Mouse (Mus musculus): ENCODE data around the gene Appl2. TPM values are rescaled to one million over a fixed set of nuclear protein-coding genes. Genes with fewer than 3 reads are reported as not detected.

The Appl2 gene
- 115 TPM for polyA plus RNA-seq (2015; fragmentation: Illumina TruSeq; extraction: RNeasy Lipid Tissue Mini Kit (QIAGEN cat#74804); ENCODE audit: low read depth, low replicate concordance)

DNA sequence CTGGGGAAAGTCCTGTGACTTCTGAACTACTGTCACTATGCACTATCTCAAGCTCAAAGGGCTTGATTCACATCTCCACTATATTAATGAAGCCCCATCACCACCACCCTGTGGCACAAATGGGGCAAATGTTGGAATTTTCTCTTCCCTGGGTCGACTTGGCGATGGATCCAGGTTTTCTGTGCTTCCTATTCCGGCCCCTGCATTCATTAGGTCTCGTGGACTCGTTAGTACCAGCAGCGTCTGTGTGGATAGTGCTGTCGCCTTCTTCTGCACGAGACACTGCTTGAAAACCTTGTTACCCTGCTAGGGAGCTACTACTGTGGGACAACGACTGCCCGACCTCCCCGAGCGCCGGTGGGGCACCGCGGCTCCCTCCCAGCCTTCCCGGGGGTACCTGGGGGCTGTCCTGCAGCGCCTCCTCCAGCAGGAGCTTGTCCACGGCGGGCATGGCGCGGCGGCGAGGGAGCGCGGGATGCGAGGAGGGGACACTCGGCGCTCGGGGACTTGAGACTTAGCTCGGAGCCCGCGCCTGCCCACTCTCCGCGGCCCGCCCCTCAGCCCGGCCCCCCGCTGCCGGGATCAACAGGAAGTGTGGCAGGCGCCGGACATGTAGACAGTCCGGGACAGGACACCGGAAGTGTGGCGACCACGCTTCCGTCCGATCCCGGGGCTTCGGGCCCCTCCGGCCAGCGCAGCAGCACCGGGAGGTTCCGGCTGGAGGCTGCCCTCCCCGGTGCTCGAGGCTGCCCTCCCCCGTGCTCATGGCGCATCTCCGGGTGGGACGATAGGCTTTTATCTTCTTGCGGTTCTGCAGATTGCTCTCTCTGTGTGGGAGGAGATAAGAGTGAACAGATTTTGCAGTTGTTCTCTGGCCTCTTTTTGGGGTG lies at the start of gene Appl2:
TSS of gene Appl2 (minus strand) at position 608 of the 890 bp plus-strand sequence.

Other genes with a start within 250 kb of the Appl2 start
- gene Aldh1l2, start 114.6 kb downstream of the Appl2 start, polyA plus RNA-seq (2015; fragmentation: Illumina TruSeq; extraction: RNeasy Lipid Tissue Mini Kit (QIAGEN cat#74804); ENCODE audit: low read depth, low replicate concordance) = 1.7 TPM
- gene Washc4, start 105.0 kb downstream of the Appl2 start, polyA plus RNA-seq (2015; fragmentation: Illumina TruSeq; extraction: RNeasy Lipid Tissue Mini Kit (QIAGEN cat#74804); ENCODE audit: low read depth, low replicate concordance) = 19.2 TPM
- gene 1500009L16Rik, start 74.1 kb upstream of the Appl2 start, polyA plus RNA-seq (2015; fragmentation: Illumina TruSeq; extraction: RNeasy Lipid Tissue Mini Kit (QIAGEN cat#74804); ENCODE audit: low read depth, low replicate concordance) = 29.7 TPM

All from brain, adult 10 weeks (tissue).